ENCODE assay signal across 9 mouse cellular contexts in genomic region chr1:84697136-84697535, GRCm38 (mm10). TPM values are rescaled to one million over a fixed set of nuclear protein-coding genes. Genes with fewer than 3 reads are reported as not detected.
DNase-seq lines count a peak whose midpoint lies in the region; ATAC-seq and TF ChIP-seq lines count a peak whose summit lies in the region.
"Had no signal": no experiment of that assay in that cellular context is flagged by ENCODE, and none has a peak within 500 bp of the region (broad histone marks: within the 10 kb centered on the region; RNA-seq: fewer than 3 reads in every experiment).

No protein-coding gene starts in this region.

- no peaks in the 10 kb centered on the region for H3K27me3 ChIP-seq in forebrain, embryonic 16.5 days (replicated peaks; ENCODE audit: control insufficient read depth, insufficient read depth, low read length)

- ATAC-seq in forebrain, embryonic 16.5 days: peak; percentile 24; the same call in 1 of the 2 replicates

- intact Hi-C loops in gastrocnemius, postnatal 14 days (cut with DNase I; ENCODE audit: low total_unique reads): no loop called here
- intact Hi-C loops in gastrocnemius, postnatal 36 days (cut with DNase I): no loop called here

- H3K36me3 ChIP-seq in ES-E14 (ENCODE audit: control insufficient read depth, insufficient read depth, low read length, poor library complexity, severe bottlenecking): no peaks in the 10 kb centered on the region
- H3K36me3 ChIP-seq in forebrain, embryonic 16.5 days (ENCODE audit: control insufficient read depth, insufficient read depth): no peaks in the 10 kb centered on the region
- H3K36me3 ChIP-seq: stomach, embryonic 15.5 days had no signal

- H3K27ac ChIP-seq in ES-E14 (ENCODE audit: insufficient read depth, low read depth, low read length, poor library complexity, severe bottlenecking): no peak overlapping the region
- no peak overlapping the region for H3K27ac ChIP-seq in forebrain, embryonic 16.5 days (ENCODE audit: low read length)
- H3K27ac ChIP-seq: stomach, embryonic 15.5 days had no signal

- H3K4me1 ChIP-seq in ES-E14 (ENCODE audit: control insufficient read depth in 2 of 2, insufficient read depth in 2 of 2, low read length in 2 of 2, poor library complexity in 1 of 2): 0 out of 4 replicates have a peak, but pooled peaks cover 0 to 5% of the 10 kb centered on the region in 2 experiments
- peaks cover 15% of the 10 kb centered on the region for H3K4me1 ChIP-seq in forebrain, embryonic 16.5 days (replicated peaks; ENCODE audit: control insufficient read depth, insufficient read depth, low read length)

- H3K9ac ChIP-seq in ES-E14 (ENCODE audit: insufficient read depth, low read depth, low read length, poor library complexity, severe bottlenecking): no peak overlapping the region
- no peak overlapping the region for H3K9ac ChIP-seq in forebrain, embryonic 16.5 days (replicated peaks; ENCODE audit: low read depth, low read length)
- H3K9ac ChIP-seq: stomach, embryonic 15.5 days had no signal

- H3K9me3 ChIP-seq in ES-E14 (ENCODE audit: control insufficient read depth, insufficient read depth, low read depth, low read length): no peaks in the 10 kb centered on the region
- no peaks in the 10 kb centered on the region for H3K9me3 ChIP-seq in forebrain, embryonic 16.5 days (ENCODE audit: control insufficient read depth, low read length)
- H3K9me3 ChIP-seq: stomach, embryonic 15.5 days had no signal

- in situ Hi-C loops in ES-E14 (cut with MboI; ENCODE audit: low sequenced_read_pairs in 2 of 2, unreplicated experiment in 2 of 2): no loop called here

- no peak overlapping the region for H3K4me2 ChIP-seq in forebrain, embryonic 16.5 days (ENCODE audit: low read length)
- H3K4me2 ChIP-seq: stomach, embryonic 15.5 days had no signal

- DNase-seq in gastrocnemius, postnatal 14 days: peak; percentile 10
- DNase-seq in gastrocnemius, postnatal 36 days: no peak
- peak; percentile 94 for DNase-seq in ES-E14 (ENCODE audit: low read depth, low spot score)
- peak; percentile 69 for DNase-seq in cerebellum, adult 11 months
- peak; percentile 82 to 85 for DNase-seq in left cerebral cortex, adult 18-20 months (ENCODE audit: low spot score in 2 of 2)
- DNase-seq in natural killer cell, adult 2 months (ENCODE audit: low spot score in 2 of 2): peak; percentile 16 to 19
- peak; percentile 62 for DNase-seq in thymus, postnatal 4 days

- WGBS in forebrain, embryonic 16.5 days: 0% methylated on average over 2 of the region's 2 CpGs

- no peak overlapping the region for H3K4me3 ChIP-seq in ES-E14 (ENCODE audit: insufficient read depth in 1 of 2, low read depth in 1 of 2, low read length in 2 of 2, poor library complexity in 1 of 2, severe bottlenecking in 1 of 2)
- no peak overlapping the region for H3K4me3 ChIP-seq in forebrain, embryonic 16.5 days (replicated peaks; ENCODE audit: low read length)
- H3K4me3 ChIP-seq: stomach, embryonic 15.5 days had no signal

TF ChIP-seq in ES-E14, 5 proteins besides CTCF, POLR2A, EP300 and RAD21:
- TF ChIP-seq HCFC1 (IDR thresholded peaks at IDR 0.05; ENCODE audit: borderline replicate concordance, insufficient read depth, low read length) (no peak), ZNF384 (IDR thresholded peaks at IDR 0.05; ENCODE audit: low read depth, low read length) (no peak), ZC3H11A (IDR thresholded peaks at IDR 0.05; ENCODE audit: borderline replicate concordance, low read depth, low read length) (peak; percentile 85)

RNA-seq across cellular contexts. Expression of gene Dner, which starts 1.1 kb away (rescaled TPM):
- under 1 TPM; 0.47 to 0.90 TPM for total RNA-seq in gastrocnemius, postnatal 14 days (2021)
- total RNA-seq in gastrocnemius, postnatal 36 days (2021): not detected
- total RNA-seq in ES-E14 (2012; rRNA removed): 1.4 and 2.1 TPM in 2 replicates
- 175 and 200 TPM in 2 replicates for polyA plus RNA-seq in forebrain, embryonic 16.5 days (2015; fragmentation: Nextera tagmentation; extraction: Ambion mirVana)
- total RNA-seq in left cerebral cortex, adult 18-20 months (2021): 100 to 1,000 TPM; 140 to 143 TPM

Comparison
In these comparisons a context has a peak if more than half of its experiments do, and no peak if none do; other contexts are left out.
1. DNase-seq: peak in gastrocnemius, postnatal 14 days (single experiment), ES-E14 (single experiment), cerebellum, adult 11 months (single experiment), left cerebral cortex, adult 18-20 months (2 of 2), natural killer cell, adult 2 months (2 of 2) and thymus, postnatal 4 days (single experiment); none in gastrocnemius, postnatal 36 days (0 of 2).
2. RNA of gene Dner, which starts 1.1 kb away (total RNA-seq): 140 to 143 TPM in left cerebral cortex, adult 18-20 months; 1.4 to 2.1 TPM in ES-E14, 0.47 to 0.90 TPM in gastrocnemius, postnatal 14 days and not detected in gastrocnemius, postnatal 36 days; every median in the first group is over 10 times any median in the second.